In the genomic region with DNA sequence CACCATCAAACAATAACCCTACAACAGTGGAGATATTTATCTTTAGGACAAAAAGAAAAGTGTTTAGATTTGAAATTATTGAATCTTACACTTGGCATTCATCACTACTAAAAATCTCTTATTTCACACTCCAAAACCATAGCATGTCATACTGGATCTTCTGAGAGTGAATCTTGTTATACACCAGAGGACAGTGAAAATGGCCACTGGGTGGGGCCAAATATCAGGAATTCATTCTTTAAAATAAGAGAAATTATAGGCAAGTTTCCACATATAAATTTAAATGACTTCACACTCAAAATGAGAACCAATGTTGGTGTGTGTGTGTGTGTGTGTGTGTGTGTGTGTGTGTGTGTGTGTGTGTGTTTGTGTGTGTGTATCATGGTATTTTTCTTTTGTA, we compare ENCODE assay signal across 13 mouse cellular contexts.
DNase-seq lines count a peak whose midpoint lies in the region; ATAC-seq and TF ChIP-seq lines count a peak whose summit lies in the region.
"Had no signal": no experiment of that assay in that cellular context is flagged by ENCODE, and none has a peak within 500 bp of the region (broad histone marks: within the 10 kb centered on the region; RNA-seq: fewer than 3 reads in every experiment).

No protein-coding gene starts in this region.

- ATAC-seq in Patski: no peak

- POLR2A ChIA-PET in Patski (lab: Charles Lee): no interaction called here

- H3K4me3 ChIP-seq in left cerebral cortex, adult 2 months: no peak overlapping the region
- H3K4me3 ChIP-seq: hindbrain, embryonic 13.5 days; midbrain, embryonic 13.5 days; neural tube, embryonic 13.5 days had no signal

- peaks cover 36% of the 10 kb centered on the region for H3K27me3 ChIP-seq in Patski
- H3K27me3 ChIP-seq: hindbrain, embryonic 13.5 days; midbrain, embryonic 13.5 days; neural tube, embryonic 13.5 days had no signal

- intact Hi-C loops in heart, postnatal 36 days (cut with DNase I): loop anchor here (1.0 to 10.0 kb wide), 2 partner anchors 266 to 1509 kb away; no protein-coding TSS in a partner anchor
- intact Hi-C loops in left cerebral cortex, adult 2 months (cut with DNase I): loop anchor here (10.0 kb wide), 1 partner anchor 269 kb away; a partner anchor contains a TSS
- intact Hi-C loops in left cerebral cortex, postnatal 10 days (cut with DNase I): no loop called here

- in situ Hi-C loops in Patski (cut with MboI; ENCODE audit: low pct_unique_long_range_greater_than_20kb): loop anchor here (5.0 to 25.0 kb wide), 2 partner anchors 267 to 1522 kb away; no protein-coding TSS in a partner anchor

- no peak overlapping the region for H3K27ac ChIP-seq in left cerebral cortex, adult 2 months
- H3K27ac ChIP-seq: hindbrain, embryonic 13.5 days; midbrain, embryonic 13.5 days; neural tube, embryonic 13.5 days had no signal

- TF ChIP-seq CTCF in left cerebral cortex, adult 2 months (IDR thresholded peaks at IDR 0.05): peak; percentile 45
- TF ChIP-seq CTCF in Patski (IDR thresholded peaks at IDR 0.05): peak; percentile 25

- CTCF ChIA-PET in Patski (lab: Charles Lee): no interaction called here

- peak; percentile 49 to 56 for DNase-seq in cerebellum, postnatal 10 days
- DNase-seq in cerebellum, adult 9-11 months: no peak
- peak; percentile 3 for DNase-seq in heart, postnatal 36 days
- no peak for DNase-seq in heart, adult 11 months
- peak in 1 of 2 experiments; percentile 13 for DNase-seq in left cerebral cortex, adult 2 months (ENCODE audit: extremely low spot score in 1 of 2, low spot score in 2 of 2)
- DNase-seq in left cerebral cortex, postnatal 10 days (ENCODE audit: extremely low spot score in 1 of 2, low spot score in 2 of 2): no peak
- no peak for DNase-seq in Patski (ENCODE audit: low read depth, low spot score)
- DNase-seq in urinary bladder, postnatal 36 days (ENCODE audit: low spot score in 2 of 2): no peak
- DNase-seq: kidney, postnatal 25 days; thymus, adult 2 months had no signal

Comparison
In these comparisons a context has a peak if more than half of its experiments do, and no peak if none do; other contexts are left out.
1. DNase-seq: peak in cerebellum, postnatal 10 days (2 of 2) and heart, postnatal 36 days (2 of 2); none in cerebellum, adult 9-11 months (single experiment), heart, adult 11 months (single experiment), left cerebral cortex, postnatal 10 days (0 of 2), Patski (single experiment) and urinary bladder, postnatal 36 days (0 of 2).